Mouse (Mus musculus): ENCODE measurements around the gene Cep78.

GRCm38 (mm10) chr19:15984449-15985171 is at the start of gene Cep78:
- TF ChIP-seq CTCF (IDR thresholded peaks at IDR 0.05; ENCODE audit: insufficient read depth, low read depth, low read length), result no peak
- TF ChIP-seq POLR2A (IDR thresholded peaks at IDR 0.05; ENCODE audit: insufficient read depth, low read depth, low read length), result peak; percentile 98
